Mouse (Mus musculus) limb, embryonic 11.5 days (tissue): ENCODE measurements at regions not wholly inside any gene's neighbourhood (a gene's known extent, or its start where the extent isn't known, plus 50 kb on each side); places are given as distances from the start of the nearest gene placed in this dataset.

Source experiments
- ATAC-seq: fragments of 200-750 bp; cut with Nextera tagmentation; 2 replicates; pipeline ENCODE4 v1.8.0; 2017; ENCODE audit warnings: low read depth; ENCODE audit not compliant: insufficient number of reproducible peaks, low FRiP score, low TSS enrichment
- DNase-seq: peaks from one replicate; pipeline ENCODE4 v3.0.0-alpha.2; 2015; ENCODE audit warnings: low spot score
- H3K27ac ChIP-seq: fragments of 300-500 bp; sonication (generic); replicated peaks from 2 replicates; pipeline ENCODE4 v1.5.1; 2014; ENCODE audit warnings: low read depth, mild to moderate bottlenecking, low read length
- H3K27me3 ChIP-seq: fragments of 300-500 bp; sonication (generic); 2 replicates; pipeline ENCODE4 v1.6.1; 2014; ENCODE audit warnings: mild to moderate bottlenecking, low read length, mixed read lengths; ENCODE audit not compliant: control insufficient read depth, insufficient read depth
- H3K36me3 ChIP-seq: fragments of 300-500 bp; sonication (generic); 2 replicates; pipeline ENCODE4 v1.6.1; 2014; ENCODE audit warnings: mild to moderate bottlenecking, low read length, moderate library complexity, mixed read lengths; ENCODE audit not compliant: control insufficient read depth, insufficient read depth
- H3K4me1 ChIP-seq: fragments of 300-500 bp; sonication (generic); 2 replicates; pipeline ENCODE4 v1.6.1; 2014; ENCODE audit warnings: low read length, mixed read lengths; ENCODE audit not compliant: control insufficient read depth, insufficient read depth
- H3K4me2 ChIP-seq: fragments of 300-500 bp; sonication (generic); 2 replicates; pipeline ENCODE4 v1.6.1; 2014; ENCODE audit warnings: low read depth, mild to moderate bottlenecking, moderate library complexity; ENCODE audit not compliant: severe bottlenecking
- H3K4me3 ChIP-seq: fragments of 300-500 bp; sonication (generic); 2 replicates; pipeline ENCODE4 v1.5.1; 2014; ENCODE audit warnings: low read depth, low read length
- H3K9ac ChIP-seq: fragments of 300-500 bp; sonication (generic); 2 replicates; pipeline ENCODE4 v1.6.1; 2014; ENCODE audit warnings: mild to moderate bottlenecking, low read length
- H3K9me3 ChIP-seq: fragments of 300-500 bp; sonication (generic); 2 replicates; pipeline ENCODE4 v1.6.1; 2016; ENCODE audit warnings: low read length; ENCODE audit not compliant: control insufficient read depth
- WGBS: fragments of 180-500 bp; shearing (Covaris S2); extraction: QIAGEN DNeasy Blood & Tissue Kit; methylation state at CpG from one replicate; pipeline ENCODE4 v1.1.7; 2014; 5-methylcytosine and 5-hydroxymethylcytosine counted together

DNA sequence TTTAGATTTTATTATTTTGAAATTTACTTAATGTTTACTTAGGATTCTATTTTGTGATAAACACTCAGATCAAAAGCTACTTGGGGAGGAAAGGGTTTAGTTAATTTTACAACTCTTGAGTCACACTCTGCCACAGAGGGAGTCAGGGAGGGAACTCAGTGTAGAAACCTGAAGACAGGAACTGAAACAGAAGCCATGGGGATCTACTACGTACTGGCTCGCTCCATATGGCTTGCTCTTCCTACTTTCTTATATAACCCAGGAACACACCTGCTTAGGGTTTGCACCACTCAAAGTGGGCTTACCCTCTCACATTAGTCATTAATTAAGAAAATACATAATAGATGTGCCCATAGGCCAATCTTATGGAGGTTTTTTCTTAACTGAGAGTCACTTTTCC lies 54.8 kb upstream of the Shisa3 start:
- Histone ChIP-seq H3K36me3 (no peaks in the 10 kb centered on the region), H3K27me3 (no peaks in the 10 kb centered on the region), H3K9me3 (no peaks in the 10 kb centered on the region), H3K27ac (no peak overlapping the region), H3K4me3 (no peak overlapping the region), H3K9ac (no peak overlapping the region), H3K4me1 (no peaks in the 10 kb centered on the region), H3K4me2 (no peak overlapping the region)
- DNase-seq, result no peak
- no peak for ATAC-seq
- WGBS, result 72% methylated on average over 2 of the region's 2 CpGs
